Mouse (Mus musculus): ENCODE data around the gene Gss. TPM values are rescaled to one million over a fixed set of nuclear protein-coding genes. Genes with fewer than 3 reads are reported as not detected.
"Not testable (repeated sequence)": the region's sequence is repeated elsewhere in the genome, so short reads cannot be mapped to it uniquely, and the experiment has no call there.

The Gss gene
- total RNA-seq, 2 experiments from 2014 or later, result 24.7 to 26.9 TPM

DNA sequence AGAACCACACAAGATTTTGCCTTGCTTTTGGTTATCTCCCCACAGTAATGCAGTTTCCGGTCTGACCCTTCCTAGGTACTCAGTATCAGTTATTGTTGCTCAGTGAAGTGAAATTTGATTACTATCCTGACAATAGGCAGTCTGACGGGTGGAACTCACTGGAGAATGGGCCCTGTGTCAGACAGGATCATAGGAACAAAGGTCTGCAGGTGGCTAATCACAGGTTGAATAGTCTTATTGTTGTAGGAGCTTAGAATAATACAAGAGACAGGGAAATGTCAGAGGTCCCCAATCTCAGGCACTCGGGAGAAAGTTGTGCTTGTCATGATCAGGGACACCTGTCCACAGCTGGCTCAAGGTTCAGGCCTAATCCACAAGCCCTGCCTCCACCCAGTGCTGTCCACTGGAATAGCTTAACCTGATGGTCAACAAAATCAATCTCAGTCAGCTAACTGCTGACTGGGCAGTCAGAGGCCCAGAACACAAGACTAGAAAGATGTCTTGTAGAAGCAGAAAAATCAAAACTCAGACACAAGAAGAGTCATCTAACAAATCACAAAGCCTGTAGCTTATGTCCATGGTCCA lies 23.3 kb downstream of the Gss start:
- DNase-seq, result no peak

DNA sequence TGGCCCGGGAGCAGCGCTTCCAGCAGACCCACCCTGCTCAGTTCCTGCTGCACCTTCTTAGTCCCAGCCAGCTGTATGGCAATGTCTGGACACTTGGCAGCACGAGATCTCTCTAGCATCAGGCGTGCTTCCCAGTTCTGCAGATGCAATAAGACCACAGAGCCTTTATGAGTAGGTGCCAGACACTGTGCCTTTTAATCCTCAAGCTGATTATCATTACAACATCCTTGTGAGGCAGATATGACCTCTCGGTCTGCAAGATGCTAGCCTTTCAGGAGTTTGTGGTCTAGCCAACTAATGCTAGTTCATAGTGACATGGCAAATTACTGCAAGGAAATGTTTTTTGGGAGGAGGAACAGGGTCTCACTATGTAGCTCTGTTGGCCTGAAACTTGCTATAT lies 24.9 kb downstream of the Gss start:
- no peak for DNase-seq

DNA sequence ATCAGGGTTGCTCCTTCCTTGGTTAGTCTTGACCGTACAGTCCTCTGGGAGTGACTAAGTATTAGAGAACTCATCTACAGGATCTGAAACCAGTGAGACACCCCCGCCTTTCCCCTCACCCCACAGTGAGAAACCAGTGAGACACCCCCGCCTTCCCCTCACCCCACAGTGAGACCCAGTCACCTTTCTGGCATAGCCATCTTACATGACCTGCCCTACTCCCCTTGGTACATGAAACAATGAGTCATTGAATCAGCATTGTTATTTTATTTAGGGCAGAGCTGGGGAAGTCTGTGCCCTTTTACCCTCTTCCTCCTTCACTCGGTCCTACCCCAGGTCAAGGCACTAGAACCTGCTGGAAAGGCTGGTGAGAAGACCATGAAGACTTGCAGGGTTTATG lies 29.7 kb downstream of the Gss start:
- DNase-seq, result no peak

DNA sequence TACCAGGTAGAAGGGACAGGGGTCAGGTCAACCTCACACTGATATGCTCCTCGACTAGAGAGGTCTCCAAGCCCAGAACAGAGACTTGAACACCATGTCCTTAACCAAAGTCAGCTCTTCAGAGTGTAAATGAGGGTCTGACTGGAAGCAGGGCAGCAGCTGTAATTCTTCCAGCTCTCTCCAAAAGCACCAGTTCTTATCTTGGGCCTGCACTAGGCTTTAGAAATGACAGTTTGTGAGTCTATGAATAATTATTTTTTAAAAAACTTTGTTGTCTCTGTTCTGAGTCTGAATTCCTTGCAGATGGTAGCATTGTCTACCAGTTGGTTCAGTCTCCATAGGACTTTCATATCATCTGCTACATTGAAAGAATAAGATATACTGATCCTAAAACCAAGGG lies 30.4 kb downstream of the Gss start:
- DNase-seq, result no peak

DNA sequence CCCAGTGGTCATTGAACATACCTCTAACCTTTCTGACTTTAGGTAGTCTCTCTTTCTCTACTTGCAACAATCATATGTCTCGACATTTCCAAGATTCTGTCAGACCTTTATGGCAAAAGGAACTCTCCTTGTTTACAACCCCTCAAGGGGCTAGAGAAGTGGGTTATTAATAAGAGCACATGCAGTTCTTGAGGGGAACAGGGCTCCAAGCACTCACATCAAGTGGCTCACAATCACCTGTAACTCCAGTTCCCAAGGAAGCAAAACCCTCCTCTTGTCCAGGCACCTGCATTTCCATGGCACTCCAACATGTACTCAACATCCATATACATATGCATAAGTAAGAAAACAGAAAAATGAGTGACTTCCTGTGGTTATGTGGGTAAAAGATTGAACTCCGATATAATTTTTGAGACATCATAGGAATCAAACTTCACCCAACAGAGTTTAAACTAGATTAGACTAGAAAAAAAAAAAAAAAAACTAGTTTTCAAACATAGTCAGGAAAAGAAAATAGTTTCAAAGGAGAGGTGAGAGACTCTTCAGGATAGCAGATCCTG lies 38.1 kb downstream of the Gss start:
- DNase-seq, result no peak

DNA sequence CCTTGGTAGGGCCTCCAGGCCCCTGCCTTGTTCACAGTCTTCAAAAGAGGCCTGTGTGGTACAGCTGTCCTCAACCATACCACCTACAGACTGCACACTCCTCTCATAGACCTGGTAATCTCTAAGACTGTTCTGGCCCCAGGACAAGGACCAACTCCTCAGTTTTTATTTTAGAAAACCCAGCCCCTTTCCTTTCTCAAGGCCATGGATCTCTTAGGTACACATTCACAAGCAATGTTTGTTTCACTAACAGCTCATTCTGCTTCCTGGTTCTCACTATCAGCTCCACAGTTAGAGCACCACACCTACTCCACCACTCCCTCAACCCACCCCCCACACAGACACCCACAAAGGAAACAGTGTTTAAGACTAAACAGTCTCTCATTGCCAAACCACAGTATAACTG lies 39.7 kb downstream of the Gss start:
- no peak for DNase-seq

DNA sequence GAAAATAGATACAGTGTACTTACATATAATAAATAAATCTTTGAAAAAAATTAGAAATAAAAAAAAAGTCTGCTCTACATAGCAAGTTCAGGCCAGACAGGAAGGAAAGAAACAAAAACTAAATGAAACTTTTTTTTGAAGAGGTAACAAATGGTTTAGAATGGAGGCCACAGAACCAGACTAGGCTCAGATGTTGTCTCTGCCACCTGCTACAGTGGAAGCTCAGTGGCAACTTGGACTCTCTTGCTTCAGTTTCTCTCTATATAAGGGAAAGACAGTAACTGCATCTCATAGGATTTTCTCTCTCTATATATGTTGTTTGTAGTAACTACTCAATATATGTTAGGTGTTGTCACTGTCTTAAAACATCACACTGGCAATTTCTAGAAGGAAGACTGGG lies 40.3 kb downstream of the Gss start:
- DNase-seq, result no peak

DNA sequence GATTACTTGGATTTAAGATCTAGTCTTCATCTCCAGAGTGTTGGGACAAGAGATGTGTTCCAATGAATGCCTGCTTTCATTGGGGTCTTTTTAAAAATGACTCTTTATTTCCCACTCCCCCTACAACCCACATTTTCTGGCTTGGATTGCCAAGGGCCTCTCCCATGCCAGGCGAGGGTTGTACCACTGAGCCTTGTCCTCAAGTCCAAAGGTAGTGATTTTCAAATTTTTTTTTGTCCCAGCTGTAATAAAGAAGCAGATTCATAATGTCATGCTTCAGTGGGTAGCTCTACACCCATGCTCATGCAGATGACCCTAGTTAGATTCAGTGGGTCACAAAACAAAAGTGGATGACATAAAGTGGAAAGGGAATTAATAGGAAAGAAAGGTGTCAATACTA lies 45.7 kb downstream of the Gss start:
- DNase-seq, result no peak

DNA sequence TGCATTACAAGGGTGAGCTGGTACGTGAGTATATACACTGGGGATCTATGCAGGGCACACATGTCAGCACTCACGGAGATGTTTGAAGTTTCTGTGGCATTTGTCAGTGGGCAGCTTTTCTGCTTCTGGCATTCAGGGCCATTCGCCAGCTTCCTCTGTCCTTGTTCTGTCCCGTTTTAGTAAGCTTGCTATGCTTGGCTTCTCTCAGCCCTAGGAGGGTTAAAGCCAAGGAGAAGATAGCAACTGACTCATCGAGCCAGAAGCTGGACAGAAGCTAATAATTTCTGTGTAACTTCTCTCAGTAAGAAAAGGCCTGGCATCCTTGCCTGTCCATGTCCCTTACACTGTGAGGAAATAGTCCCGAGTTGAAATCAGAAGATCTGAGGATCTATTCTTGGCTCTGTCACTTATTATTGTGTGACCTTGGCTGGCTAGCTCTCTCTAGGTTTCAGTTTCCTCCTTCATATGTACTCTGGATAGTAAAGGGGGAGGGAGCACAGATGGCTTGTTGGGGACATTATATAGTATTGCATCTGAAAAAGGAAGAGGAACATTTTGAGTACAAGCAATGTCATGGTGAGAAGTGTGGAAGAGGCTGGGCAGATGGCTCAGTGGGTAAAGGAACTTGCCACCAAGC lies 51.7 kb downstream of the Gss start:
- DNase-seq, result no peak

DNA sequence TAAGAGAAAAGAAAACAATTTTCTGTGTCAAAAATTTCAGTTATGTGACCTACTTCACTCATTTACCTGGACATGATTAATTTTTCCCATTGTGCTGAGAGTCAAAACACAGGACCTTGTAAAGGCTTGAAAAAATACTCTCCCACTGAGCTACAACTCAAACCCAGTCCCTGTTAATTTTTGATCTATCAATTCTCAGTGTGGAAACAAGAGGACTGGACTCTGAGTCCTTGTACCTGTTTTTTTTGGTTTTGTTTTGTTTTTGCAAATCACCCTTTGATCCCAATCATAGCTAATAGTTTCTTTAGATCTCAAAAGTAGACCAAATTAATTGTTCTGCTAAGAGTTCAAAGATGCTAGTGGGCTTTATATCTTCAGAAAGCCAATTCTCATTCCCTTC lies 52.9 kb downstream of the Gss start:
- DNase-seq, result no peak

DNA sequence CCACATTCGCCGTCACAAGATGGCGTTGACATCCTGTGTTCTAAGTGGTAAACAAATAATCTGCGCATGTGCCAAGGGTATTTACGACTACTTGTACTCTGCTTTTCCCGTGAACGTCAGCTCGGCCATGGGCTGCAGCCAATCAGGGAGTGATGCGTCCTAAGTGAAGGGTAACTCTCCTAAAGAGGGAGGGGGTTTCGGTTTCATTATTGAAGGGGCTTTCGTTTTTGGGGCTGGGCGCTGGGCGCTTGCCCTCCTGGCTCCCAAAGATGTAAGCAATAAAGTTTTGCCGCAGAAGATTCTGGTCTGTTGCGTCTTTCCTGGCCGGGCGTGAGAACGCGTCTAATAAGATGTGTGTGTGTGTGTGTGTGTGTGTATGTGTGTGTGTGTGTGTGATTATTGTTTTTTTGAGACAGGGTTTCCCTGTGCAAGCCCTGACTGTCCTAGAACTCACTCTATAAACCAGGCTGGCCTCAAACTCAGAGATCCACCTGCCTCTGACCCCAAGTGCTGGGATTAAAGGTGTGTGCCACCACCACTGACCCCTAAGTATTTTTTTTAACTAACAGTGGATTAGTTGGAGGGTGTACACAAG lies 54.0 kb downstream of the Gss start:
- not testable (repeated sequence) for DNase-seq

DNA sequence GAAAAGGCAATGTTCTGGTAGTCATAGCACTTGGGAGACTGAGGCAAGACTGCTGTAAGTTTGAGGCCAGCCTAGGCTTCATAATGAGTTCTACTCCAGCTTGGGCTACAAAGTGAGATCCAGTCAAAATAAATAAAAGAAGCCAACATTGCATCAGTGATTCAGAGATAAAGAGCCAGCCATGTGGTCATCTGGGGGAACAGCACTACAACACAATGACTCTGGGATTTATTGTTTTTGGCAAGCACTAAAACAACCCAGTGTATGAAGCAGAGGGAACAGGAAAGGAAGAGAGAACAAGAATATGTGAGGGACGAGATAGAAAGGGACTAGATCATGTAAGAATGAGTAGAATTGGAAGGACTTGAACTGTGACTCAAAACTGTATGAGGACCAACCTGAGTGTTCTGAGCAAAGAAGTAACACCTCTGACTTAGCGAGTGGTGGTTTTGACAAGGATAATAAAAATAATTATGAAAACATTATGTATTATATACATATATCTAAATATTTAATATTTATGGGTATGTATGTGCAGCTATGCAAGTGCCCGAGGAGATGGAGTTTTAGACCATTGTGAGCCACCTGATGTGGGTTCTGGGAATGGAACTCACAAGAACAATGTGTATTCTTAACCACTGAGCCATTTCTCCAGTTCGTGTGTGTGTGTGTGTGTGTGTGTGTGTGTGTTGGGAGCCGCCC lies 54.7 kb downstream of the Gss start:
- DNase-seq, result no peak

DNA sequence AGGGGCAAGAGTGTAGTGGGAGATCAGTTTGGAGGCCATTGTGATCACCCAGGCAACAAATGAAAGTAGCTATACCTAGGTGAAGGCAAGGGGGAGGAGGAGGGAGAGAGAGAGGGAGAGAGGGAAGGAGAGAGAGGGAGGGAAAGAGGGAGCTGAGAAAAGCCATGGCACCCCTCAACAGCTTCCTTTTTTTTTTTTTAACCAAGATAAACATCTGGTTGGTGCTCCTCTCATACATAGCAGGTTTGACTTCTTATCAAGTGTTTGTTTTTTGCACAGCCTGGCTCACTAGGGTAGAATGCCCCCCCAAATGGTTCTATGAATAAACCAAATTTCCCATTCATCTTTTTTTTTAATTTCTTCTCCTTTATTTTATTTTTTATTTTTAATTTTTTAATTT lies 56.3 kb downstream of the Gss start:
- no peak for DNase-seq

DNA sequence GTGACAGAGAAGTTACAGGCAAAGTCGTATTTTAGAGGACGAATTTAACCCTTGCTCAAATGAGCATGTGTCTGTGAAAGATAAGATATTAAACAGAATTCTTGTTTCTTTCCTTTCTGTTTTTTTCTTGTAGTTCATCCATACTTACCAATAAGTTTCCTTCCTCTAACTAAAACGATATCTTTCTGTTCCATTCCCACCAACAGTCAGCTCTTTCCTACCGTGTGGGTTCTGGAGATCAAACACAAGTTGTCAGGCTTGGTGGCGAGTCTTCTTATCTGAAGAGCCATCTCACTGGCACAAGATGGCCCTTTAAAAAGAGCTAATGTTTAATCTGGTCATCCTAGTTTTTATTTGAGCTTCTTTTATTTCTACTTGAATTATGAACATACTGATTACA lies 65.2 kb downstream of the Gss start:
- no peak for DNase-seq

DNA sequence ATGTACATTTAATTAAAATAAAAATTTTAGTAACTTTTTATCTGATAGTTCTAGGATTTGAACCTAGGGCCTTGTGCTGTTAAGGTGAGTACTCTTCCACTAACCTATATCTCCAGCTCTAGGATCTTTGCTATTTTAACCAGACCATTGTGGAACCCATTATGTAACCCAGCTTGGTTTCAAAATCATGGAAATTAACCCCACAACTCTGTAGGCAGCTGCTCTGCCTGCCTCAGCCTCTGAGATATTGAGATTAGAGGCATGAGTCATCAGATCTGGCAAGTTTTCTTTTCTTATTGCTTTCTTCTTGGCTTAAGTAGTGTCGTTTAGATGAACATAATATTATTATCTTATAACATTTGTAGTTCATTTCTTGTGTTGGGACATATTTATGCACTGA lies 68.2 kb downstream of the Gss start:
- DNase-seq, result no peak

DNA sequence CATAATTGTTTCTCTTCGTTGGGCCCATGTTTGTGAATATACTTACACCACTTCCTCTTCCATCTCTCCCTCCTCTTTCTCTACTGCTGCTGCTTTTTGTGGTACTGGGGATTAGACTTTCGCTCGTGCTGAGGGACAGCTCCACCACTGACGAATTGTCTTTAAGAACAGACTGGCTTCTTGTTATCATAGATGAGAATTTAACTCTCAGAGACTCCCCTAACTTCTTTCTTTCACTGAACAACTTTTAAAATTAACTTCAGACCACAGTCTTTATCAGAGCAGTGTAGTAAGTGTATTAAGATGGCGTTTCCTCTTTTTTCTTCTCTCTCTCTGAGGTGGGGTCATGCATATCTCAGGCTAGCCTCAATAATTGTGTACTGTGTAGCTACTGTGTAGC lies 68.9 kb downstream of the Gss start:
- DNase-seq, result no peak

DNA sequence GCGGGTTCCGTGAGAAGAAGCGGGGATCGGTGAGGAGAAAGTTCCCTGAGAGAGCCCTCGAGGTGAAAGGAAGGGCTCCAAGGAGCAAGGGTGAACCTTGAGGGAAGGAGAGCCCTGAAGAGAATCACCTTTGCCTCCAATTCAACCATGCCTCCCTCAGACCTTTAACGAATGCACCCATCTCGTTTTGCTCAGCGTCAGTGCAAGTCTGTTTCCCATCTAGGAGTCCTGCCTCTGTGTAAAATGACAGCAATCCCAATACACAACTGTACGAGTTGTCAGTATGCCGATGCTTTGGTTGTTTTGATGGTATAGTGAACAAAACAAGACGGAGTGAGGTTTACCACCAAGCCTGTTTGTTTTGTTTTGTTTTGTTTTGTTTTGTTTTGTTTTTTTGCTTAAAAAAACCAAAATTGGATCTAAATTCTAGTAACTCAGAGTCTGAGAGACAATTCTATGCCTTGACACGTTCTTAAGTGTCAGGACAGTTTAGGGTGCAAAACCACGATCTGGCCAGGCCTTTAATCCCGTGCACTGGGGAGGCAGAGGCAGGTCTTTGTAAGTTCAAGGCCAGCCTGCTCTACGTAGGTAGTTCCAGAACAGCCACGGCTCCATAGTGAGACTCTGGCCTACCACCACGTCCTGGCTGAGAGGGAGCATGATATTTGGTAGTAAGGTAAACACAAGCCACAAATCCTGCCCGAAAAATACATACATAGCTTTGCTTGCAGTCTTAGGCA lies 73.9 kb downstream of the Gss start:
- no peak for DNase-seq

DNA sequence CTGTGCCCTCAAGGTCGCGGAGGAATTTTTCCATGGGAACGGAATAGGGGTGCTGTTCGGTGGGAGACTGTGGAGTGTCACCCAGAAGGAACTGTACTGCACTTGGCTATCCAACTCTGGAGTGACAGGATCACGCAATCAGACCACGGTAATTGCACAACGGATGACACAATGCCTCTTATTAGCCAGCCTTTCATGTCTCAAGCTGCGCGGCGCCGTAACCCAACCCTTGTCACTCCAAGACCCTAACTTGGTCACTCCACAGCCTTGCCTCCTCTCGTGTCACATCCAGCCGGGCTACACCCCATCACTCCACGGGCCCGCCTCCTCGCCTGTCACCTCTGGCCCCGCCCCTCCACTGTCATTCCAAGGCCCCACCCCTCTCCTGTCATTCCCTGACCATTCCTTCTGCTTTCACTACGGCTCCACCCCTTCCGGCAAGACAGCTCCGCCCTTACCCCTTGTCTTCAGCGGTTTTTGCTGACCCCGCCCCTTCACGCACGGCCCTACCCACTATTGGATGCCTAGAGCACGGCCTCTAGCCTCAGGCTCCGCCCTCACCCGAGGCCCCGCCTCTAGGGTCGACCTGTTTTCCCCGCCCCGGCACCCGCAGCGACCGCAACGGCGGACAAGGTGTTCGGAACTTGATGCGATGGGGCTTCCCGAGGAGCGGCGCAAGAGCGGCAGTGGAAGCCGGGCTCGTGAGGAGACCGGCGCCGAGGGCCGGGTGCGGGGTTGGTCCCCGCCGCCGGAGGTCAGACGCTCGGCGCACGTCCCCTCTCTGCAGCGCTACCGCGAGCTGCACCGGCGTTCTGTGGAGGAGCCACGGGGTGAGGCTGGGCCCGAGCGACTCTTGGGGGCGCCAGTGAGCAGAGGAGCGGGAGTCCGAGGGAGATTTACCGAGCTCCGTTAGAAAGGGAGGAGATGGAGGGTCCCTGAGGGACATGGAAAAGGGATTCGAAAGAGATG lies 74.9 kb downstream of the Gss start, which contains the start of the genes Acss2 and Ggt7:
TSS of gene Acss2 (plus strand) at position 494 of the 969 bp plus-strand sequence.
TSS of gene Ggt7 (minus strand) at position 783 of the 969 bp plus-strand sequence.
- peak; percentile 98 for DNase-seq

DNA sequence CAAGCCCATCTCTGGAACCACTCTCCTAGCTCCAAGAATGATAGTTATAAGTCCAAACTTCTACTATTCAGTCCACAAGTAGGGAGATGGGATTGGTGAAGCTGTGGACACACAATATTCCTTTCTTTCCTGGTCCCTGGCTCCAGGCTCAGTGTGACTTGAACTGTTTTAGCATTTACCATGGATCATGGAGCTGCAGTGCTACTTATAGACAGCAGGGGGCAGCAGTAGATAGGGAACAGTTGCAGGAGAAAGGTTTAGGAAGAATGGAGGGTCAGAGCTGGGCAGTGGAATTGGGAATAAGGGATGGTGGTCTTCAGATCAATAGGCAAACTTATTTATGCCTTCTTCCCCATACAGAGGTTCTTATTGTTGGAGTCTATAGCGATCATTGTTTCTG lies 76.7 kb downstream of the Gss start:
- DNase-seq, result peak in 1 of 2 experiments; percentile 70

DNA sequence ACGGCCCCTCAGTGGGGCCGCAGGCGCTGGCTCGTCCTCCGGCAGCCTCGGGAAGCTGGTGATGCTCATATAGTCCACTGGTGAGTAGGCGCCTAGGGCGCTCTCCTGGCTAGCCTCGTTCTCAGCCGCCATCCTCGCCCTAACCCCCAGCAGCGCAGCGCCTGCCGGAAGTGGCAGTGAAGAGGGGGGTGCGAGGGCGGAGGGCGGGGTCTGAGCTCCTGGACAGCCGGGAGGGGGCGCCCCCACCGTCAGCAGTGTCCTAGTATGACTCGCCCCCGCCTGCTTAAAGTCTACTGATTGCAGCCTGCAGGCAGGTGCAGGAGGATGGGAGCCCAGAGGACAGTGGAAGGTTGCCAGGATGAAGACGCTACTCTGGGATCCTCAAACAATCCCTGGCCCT lies 77.9 kb downstream of the Gss start:
- DNase-seq, result peak; percentile 85 to 86

DNA sequence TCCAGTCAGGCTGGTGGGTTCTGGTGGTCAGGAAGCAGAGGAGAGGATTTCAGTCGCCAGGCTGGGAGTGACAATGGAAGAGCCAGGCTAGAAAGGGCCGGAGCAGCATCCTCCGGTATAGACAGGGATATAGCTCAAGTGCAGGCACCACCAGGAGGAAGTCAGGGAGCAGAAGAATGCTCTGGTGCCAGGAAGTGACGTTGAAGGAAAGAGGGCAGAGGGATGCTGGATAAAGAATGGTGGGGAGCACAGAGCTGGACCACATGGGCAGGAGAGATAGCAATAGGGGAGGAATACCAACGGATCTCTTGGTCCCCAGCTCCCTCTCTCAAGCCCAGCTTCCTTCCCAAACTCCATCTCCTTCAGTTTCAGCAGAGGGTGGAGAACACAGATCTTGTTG lies 79.1 kb downstream of the Gss start:
- DNase-seq, result peak in 1 of 2 experiments; percentile 51

Measured in layer of hippocampus, postnatal 36 days (tissue).